Mouse (Mus musculus) myocyte (in vitro differentiated cells): ENCODE measurements around the gene Plcb1.

ENCODE experiments used
- CEBPB ChIP-seq: IDR thresholded peaks from 2 replicates; pipeline ENCODE4 v1.6.1; 2011; ENCODE audit warnings: mild to moderate bottlenecking, moderate library complexity; ENCODE audit not compliant: poor library complexity, insufficient read depth, severe bottlenecking
- E2F4 ChIP-seq: IDR thresholded peaks from one replicate; pipeline ENCODE4 v1.6.1; 2011; ENCODE audit warnings: mild to moderate bottlenecking, control low read depth, moderate library complexity; ENCODE audit not compliant: insufficient read depth
- MAX ChIP-seq: IDR thresholded peaks from one replicate; pipeline ENCODE4 v1.6.1; 2011; ENCODE audit warnings: low read depth, mild to moderate bottlenecking, control low read depth
- MYOD1 ChIP-seq, 3 experiments: IDR thresholded peaks; one replicate each; pipeline ENCODE4 v1.6.1; 2011; ENCODE audit warnings: control low read depth in 2 of 3, low read depth in 2 of 3, mild to moderate bottlenecking in 2 of 3, moderate library complexity in 1 of 3; ENCODE audit not compliant: insufficient read length in 2 of 3, control insufficient read depth in 1 of 3
- MYOG ChIP-seq, 3 experiments: IDR thresholded peaks; one replicate each; pipeline ENCODE4 v1.6.1; 2011; ENCODE audit warnings: control low read depth in 2 of 3, low read depth in 2 of 3, mild to moderate bottlenecking in 2 of 3; ENCODE audit not compliant: insufficient read length in 2 of 3, control insufficient read depth in 1 of 3, insufficient read depth in 1 of 3
- POLR2A ChIP-seq: IDR thresholded peaks from one replicate; pipeline ENCODE4 v1.6.1; 2011; ENCODE audit warnings: low read depth, mild to moderate bottlenecking, control low read depth, moderate library complexity; ENCODE audit not compliant: insufficient read length
- POLR2AphosphoS2 ChIP-seq: IDR thresholded peaks from one replicate; pipeline ENCODE4 v1.6.1; 2011; ENCODE audit warnings: low read depth, control low read depth; ENCODE audit not compliant: insufficient read length
- REST ChIP-seq: IDR thresholded peaks from one replicate; pipeline ENCODE4 v1.6.1; 2011; ENCODE audit warnings: mild to moderate bottlenecking, control low read depth, moderate library complexity; ENCODE audit not compliant: insufficient read depth, insufficient read length
- SRF ChIP-seq: IDR thresholded peaks from one replicate; pipeline ENCODE4 v1.6.1; 2011; ENCODE audit warnings: low read depth; ENCODE audit not compliant: control insufficient read depth, insufficient read length
- TCF12 ChIP-seq: IDR thresholded peaks from one replicate; pipeline ENCODE4 v1.6.1; 2011; ENCODE audit warnings: mild to moderate bottlenecking, control low read depth; ENCODE audit not compliant: poor library complexity, insufficient read depth, severe bottlenecking
- TCF3 ChIP-seq: IDR thresholded peaks from one replicate; pipeline ENCODE4 v1.6.1; 2011; ENCODE audit warnings: low read depth, control low read depth; ENCODE audit not compliant: insufficient read length
- USF1 ChIP-seq: IDR thresholded peaks from one replicate; pipeline ENCODE4 v1.6.1; 2011; ENCODE audit warnings: low read depth, mild to moderate bottlenecking, control low read depth, moderate library complexity

- TF ChIP-seq POLR2A (no peak), MYOG (IDR thresholded peaks at IDR 0.05; ENCODE audit: control insufficient read depth in 1 of 3, insufficient read depth in 1 of 3, insufficient read length in 2 of 3, low read depth in 2 of 3) (no peak), USF1 (no peak), TCF12 (no peak), POLR2AphosphoS2 (no peak), SRF (no peak), E2F4 (no peak), MAX (no peak), REST (no peak), MYOD1 (IDR thresholded peaks at IDR 0.05; ENCODE audit: control insufficient read depth in 1 of 3, insufficient read length in 2 of 3, low read depth in 2 of 3) (no peak), CEBPB (no peak), TCF3 (no peak)
These were observed 289.5 kb downstream of the Plcb1 start for GRCm38 (mm10) chr2:135075375-135075774.
